Mouse (Mus musculus): Measurements from ENCODE around the gene Rpl27.
"Not testable (repeated sequence)": the region's sequence is repeated elsewhere in the genome, so short reads cannot be mapped to it uniquely, and the experiment has no call there.

The Rpl27 gene

DNA sequence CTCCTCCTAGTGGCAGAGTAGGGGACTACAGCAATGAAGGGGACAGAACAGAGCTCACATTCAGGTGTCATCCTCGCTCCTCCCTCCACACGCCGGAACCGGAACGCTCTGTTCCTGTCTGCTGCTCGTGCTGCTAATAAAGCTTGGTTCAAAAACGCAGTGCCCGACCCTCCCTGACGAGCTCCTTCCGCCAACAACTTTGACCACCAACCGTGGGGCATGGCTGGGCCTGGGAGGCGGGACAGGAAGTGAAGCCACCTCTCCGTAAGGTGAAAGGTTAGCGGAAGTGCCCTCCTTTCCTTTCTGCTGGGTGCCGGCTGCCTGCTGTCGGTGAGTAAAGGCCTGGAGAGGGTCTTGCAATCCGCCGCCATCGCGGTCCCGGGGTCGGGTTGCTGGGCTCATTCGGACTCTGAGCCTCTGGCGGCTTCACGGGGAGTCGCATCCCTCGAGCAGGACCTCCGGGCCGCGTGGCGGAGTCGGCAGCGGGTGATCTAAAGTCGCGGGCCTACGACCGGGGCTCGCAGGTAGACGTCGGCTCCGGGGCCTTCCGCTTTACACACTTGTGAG is at the start of gene Rpl27:
Gene Rpl27 (plus strand): TSS at position 172 of the 567 bp plus-strand sequence.
- in situ Hi-C loops (cut with MboI, MseI) = no loop called here

DNA sequence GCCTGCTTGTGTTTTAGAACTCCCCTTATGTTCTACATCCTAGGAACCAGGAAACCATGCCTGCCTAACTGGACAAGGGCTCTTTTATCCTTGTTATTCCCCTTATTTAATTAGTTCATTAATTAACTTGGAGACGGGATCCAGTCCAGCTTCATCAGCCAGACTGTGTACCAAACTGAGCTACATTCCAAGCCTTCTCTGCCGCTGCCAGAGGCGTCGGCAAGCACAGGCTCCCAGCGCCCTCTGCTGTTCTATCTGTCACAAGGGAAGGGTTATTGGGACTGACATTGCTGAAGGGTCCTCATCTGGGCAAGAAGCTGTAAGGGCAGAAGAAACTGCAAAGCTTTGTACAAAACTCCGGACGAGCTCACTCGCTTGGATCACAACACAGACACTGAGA is 47.0 kb upstream of the Rpl27 start:
- in situ Hi-C loops (cut with MboI, MseI) = no loop called here

DNA sequence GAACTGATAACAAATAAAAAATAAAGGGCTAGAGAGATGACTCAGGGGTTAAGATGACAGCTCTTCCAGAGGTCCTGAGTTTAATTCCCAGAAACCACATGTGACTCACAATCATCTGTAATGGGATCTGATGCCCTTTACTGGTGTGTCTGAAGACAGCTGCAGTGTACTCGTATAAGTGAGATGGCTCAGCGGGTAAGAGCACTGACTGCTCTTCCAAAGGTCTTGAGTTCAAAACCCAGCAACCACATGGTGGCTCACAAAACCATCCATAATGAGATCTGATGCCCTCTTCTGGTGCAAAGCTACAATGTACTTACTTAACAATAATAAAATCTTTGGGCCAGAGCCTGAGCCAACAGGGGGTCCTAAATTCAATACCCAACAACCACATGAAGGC is 26.8 kb upstream of the Rpl27 start:
- in situ Hi-C loops (cut with MboI, MseI) = no loop called here

DNA sequence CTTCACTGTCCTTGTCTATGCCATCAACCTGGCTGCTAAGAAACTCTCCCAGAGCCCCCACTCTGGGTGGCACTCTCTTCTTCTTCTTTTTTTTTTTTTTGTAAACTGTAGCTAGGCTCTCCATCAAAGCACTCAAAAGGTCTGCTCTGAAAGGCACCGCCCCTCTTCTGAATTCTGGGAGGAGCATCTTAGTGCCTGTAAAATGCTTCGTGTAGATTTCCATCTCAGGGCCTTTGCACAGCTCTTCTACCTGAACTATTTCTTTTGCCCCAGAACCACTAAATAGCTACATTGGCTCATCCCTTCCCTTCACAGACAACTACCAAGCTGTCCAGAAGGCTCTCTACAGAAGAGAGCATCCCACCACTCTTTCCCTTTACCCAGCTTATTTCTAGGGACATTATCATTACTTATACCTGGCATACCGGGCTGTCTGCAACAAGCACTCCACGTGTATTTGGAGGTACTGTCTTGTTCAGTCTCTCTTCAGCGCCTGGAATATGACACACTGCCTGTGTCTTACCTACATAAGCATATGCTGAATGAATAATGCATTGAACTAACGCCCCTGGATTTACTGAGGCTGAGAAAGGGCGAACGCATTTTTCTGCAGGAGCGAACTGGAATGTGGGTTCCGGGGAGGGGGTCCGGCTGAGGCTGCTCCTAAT is 25.5 kb upstream of the Rpl27 start:
- in situ Hi-C loops (cut with MboI, MseI) = no loop called here

DNA sequence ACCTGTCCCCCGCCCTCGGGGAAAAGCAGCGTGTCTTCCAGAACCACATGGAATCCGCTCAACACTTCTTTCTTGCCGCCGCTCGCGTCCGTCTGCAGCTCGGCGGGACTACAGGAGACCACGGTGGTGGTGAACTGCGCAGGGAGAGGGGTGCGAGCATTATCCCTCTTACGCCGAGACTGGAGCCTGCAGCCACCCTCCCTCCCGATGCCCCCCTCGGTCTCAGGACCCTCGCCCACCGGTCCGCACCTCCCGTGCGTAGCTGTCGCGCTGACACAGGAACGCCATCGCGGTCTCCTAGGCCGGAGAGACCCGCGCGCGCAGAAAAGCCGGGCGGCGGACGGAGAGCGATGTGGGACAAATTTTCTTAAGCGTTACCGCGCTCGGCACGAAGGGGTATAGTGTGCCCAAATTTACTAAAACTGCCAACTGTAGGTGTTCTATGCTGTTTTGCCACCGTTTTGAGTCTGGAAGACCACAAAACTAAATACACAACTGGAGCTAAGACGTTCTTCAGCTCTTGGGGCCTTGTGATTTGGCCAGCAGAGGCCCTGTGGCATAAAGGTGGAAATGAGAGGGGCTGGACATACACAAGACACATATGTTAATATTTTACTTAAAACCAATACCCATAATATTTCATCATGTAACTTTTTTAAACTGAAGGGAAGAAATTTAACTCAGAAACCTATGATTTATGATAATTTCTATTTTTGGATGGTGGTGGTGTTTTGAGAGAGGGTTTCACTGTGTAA is 24.8 kb upstream of the Rpl27 start, which contains the start of gene Aarsd1:
Gene Aarsd1 (minus strand): TSS at position 515 of the 755 bp plus-strand sequence.
- in situ Hi-C loops (cut with MboI, MseI) = no loop called here

DNA sequence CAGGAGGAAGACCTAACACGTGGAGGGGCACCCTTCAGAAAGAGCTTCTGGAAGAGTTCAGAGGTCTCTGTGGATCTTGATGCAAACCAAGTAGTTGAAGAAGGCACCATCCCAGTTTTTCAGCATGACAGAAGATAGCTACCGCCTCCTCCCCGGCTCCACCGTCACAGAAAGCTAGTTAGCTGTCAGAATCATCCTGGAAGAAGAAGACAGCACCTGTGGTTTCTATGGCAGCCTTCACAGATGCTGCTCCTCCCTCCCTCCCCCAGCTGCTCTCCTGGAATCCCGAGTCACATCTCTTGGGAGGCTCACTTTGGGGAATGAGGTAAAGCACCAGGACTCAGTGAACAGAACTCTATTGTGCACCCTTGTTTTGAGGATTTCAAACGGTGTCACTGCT is 23.1 kb upstream of the Rpl27 start:
- in situ Hi-C loops (cut with MboI, MseI) = no loop called here

- in situ Hi-C loops (cut with MboI, MseI) = no loop called here
These were observed 22.5 kb upstream of the Rpl27 start for GRCm38 (mm10) chr11:101419610-101420009.

DNA sequence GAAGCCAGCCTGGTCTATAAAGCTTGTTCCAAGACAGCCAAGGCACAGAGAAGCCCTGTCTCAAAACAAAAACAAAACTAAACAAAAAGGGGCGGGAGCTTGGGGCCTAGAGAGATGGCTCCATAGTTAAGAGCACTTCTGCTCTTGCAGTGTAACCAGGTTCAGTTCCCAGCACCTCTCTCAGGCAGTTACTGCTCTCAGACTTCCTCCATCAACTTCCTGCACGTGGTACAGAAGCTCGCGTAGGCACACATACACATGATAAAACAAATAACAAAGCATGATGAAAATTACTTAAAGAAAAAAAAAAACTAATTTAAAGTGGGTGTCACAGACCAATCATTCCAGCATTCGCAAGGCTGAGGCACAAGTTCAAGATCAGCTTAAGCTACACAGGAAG is 21.9 kb upstream of the Rpl27 start:
- in situ Hi-C loops (cut with MboI, MseI) = no loop called here

DNA sequence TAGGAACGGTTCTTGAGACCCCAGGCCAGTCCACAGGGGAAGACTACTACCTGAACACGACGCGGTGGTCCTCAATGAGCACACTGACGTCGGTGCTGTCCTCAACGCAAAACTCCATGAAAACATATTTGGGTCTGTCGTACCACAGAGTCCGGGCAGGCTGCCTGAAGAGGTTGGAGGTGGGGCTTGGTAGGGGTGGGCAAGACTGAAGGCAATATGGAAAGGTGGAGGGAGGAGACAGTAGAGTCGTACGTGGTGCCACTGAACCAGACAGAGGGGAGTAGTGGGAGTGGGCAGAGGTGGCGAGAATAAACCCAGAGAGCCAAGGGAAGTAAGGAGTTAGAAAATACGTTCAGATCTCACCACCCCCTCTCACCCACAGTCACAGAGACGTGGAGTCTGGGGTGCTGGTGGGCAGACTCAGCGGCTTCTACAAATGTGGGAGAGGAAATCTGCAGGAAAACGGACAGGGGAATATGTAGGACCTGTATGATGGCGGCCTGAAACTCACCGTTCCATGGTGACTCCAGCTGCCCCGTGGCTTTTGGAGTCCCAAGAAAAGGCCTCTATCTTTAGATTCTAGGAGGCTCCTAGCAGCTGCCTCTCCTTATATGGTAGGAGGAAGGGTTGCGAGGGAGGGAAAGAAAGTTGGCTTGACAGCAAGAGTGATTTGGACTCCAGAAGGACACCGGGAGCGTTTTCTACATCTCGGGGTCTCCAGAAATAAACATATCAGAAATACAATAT is 17.8 kb upstream of the Rpl27 start, which contains the start of gene Gm27029:
Gene Gm27029 (minus strand): TSS at position 692 of the 747 bp plus-strand sequence.
- in situ Hi-C loops (cut with MboI, MseI) = no loop called here

- in situ Hi-C loops (cut with MboI, MseI) = no loop called here
These were observed 16.9 kb upstream of the Rpl27 start, which contains the start of the genes Rundc1 and Ptges3l for GRCm38 (mm10) chr11:101424925-101425813. TSS of gene Rundc1 (plus strand) at chr11:101425085. TSS of gene Ptges3l (minus strand) at chr11:101425333.

DNA sequence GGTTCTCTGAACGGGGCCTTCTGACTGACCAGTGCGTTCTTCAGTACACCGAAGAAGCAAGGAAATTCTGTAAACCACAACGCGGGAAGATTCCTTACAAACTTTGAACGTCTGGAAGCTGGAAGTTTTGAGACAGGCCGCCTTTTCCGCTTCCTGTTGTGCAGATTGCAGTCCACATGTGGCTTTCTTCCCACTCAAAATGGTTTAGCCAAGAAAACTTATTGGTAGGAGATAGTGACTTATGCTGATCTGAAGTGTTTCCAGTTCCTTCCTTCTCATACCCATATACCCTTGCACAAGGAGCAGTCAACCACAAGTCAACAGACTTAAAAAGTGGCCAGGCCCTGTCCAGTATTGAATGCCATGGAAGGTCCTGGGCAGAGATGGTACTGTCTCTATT is 15.9 kb upstream of the Rpl27 start:
- in situ Hi-C loops (cut with MboI, MseI) = no loop called here

GRCm38 (mm10) chr11:101431327-101431726 is 10.8 kb upstream of the Rpl27 start:
- in situ Hi-C loops (cut with MboI, MseI) = no loop called here

- in situ Hi-C loops (cut with MboI, MseI) = no loop called here
These were observed 8.7 kb upstream of the Rpl27 start for GRCm38 (mm10) chr11:101433396-101433795.

DNA sequence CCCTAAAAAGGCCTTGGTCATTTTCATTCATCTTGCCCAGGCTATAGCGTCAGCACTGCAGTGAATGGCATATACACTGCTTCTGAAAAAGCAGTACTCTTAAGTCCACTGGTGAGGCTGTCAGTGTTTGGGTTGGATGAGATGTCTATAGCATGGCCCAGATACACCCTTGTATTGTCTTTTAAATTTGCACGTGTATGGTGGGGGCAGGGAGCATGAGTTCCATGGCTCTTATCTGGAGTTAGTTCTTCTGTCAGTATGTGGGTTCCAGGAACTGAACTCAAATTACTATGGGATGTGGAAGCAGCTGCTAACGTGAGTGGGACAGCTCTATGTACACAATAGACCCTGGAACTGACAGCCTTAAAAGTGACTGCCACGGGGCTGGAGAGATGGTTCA is 6.3 kb upstream of the Rpl27 start:
- in situ Hi-C loops (cut with MboI, MseI) = no loop called here

GRCm38 (mm10) chr11:101436916-101437315 is 5.2 kb upstream of the Rpl27 start:
- in situ Hi-C loops (cut with MboI, MseI) = no loop called here

GRCm38 (mm10) chr11:101438006-101438405 is 4.1 kb upstream of the Rpl27 start:
- in situ Hi-C loops (cut with MboI, MseI) = not testable (repeated sequence)

DNA sequence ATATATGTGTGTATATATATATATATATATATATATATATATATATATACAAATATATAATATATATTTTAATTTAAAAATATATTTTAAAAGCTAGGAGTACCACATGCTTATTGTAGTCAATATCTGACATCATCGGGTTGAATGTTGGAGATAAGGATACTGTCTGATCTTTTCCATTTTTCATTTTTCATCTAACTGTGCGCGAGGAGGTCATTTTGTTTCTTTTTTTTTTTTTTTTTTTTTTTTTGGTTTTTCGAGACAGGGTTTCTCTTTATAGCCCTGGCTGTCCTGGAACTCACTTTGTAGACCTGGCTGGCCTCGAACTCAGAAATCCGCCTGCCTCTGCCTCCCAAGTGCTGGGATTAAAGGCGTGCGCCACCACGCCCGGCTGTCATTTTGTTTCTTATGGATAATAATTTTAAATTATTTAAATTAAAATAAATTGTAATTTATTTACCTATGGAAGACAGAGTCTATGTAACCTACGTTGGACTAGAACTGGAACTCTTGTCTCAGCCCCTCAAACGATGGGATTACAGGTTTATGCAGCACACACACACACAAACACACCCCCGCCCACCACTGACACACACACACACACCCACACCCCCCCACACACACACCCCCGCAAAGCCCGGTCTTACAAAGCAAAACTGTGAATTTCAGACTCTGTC is 510 bp upstream of the Rpl27 start:
- in situ Hi-C loops (cut with MboI, MseI) = not testable (repeated sequence)

DNA sequence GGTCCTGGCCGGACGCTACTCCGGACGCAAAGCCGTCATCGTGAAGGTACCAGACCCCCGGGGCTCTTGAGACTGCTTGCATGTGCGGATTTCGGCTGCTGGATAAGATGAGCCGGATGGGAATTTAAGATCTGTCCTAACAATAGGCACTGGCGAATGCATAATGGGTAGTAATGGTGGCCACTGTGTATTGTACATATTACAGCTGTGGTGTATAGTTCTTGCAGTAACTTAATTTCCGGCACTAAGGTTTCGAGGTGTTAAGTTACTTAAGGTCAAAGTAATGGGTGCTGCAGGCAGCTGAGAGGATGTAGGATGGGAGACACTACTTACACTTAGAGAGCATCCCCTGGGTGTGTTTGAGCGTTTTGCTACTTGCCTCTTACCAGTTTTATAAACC is 662 bp downstream of the Rpl27 start:
- in situ Hi-C loops (cut with MboI, MseI) = no loop called here

GRCm38 (mm10) chr11:101446319-101446718 is 4.2 kb downstream of the Rpl27 start:
- in situ Hi-C loops (cut with MboI, MseI) = no loop called here

DNA sequence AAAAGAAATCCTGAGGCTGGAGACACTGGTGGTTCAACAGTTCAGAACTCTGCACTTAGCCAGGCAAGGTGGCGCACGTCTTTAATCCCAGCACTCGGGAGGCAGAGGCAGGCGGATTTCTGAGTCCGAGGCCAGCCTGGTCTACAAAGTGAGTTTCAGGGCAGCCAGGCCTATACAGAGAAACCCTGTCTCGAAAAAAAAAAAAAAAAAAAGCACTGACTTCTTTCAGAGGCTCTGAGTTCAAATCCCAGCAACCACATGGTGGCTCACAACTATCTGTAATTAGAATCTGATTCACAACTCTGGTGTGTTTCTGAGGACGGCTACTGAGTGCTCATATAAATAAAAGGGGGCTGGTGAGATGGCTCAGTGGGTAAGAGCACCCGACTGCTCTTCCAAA is 4.8 kb downstream of the Rpl27 start:
- in situ Hi-C loops (cut with MboI, MseI) = not testable (repeated sequence)

Measured in T-helper 2 cell (primary cell).